Comparison of ENCODE assay signal across 8 mouse cellular contexts in genomic region chr5:125134795-125135468, GRCm38 (mm10). TPM values are rescaled to one million over a fixed set of nuclear protein-coding genes. Genes with fewer than 3 reads are reported as not detected.
DNase-seq lines count a peak whose midpoint lies in the region; ATAC-seq and TF ChIP-seq lines count a peak whose summit lies in the region.

No protein-coding gene starts in this region.

- TF ChIP-seq CTCF in cortical plate, adult 2 months (IDR thresholded peaks at IDR 0.05; ENCODE audit: extremely low read depth, insufficient read depth, low read length) = no peak

- H3K27me3 ChIP-seq in limb, embryonic 12.5 days = no peaks in the 10 kb centered on the region
- H3K27me3 ChIP-seq in midbrain, embryonic 16.5 days (ENCODE audit: control insufficient read depth, insufficient read depth, low read depth, low read length) = no peaks in the 10 kb centered on the region

- DNase-seq in Muller cell, postnatal 12 days (ENCODE audit: inconsistent ontology term) = peak; percentile 98
- DNase-seq in heart, adult 18-20 months = peak; percentile 55 to 82
- peak; percentile 73 for DNase-seq in kidney, adult 11 months
- DNase-seq in thymus, postnatal 36 days = no peak
- DNase-seq in thymus, postnatal 10 days (ENCODE audit: low spot score in 2 of 2) = no peak

- peak; percentile 67 for ATAC-seq in limb, embryonic 12.5 days (ENCODE audit: insufficient number of reproducible peaks, insufficient read depth, low FRiP score, low TSS enrichment, low read depth)
- ATAC-seq in midbrain, embryonic 16.5 days = peak; percentile 40

- WGBS in limb, embryonic 12.5 days = 30% methylated on average over 11 of the region's 11 CpGs
- 12% methylated on average over 11 of the region's 11 CpGs for WGBS in midbrain, embryonic 16.5 days

- no peak for TF ChIP-seq POLR2A in cortical plate, adult 2 months (IDR thresholded peaks at IDR 0.05; ENCODE audit: extremely low read depth, insufficient read depth, low read length)

- H3K9ac ChIP-seq in limb, embryonic 12.5 days (replicated peaks) = no peak overlapping the region
- no peak overlapping the region for H3K9ac ChIP-seq in midbrain, embryonic 16.5 days (ENCODE audit: low read depth, low read length)

- peak overlapping the region; percentile 27 for H3K27ac ChIP-seq in cortical plate, adult 2 months (ENCODE audit: insufficient read depth, low read length)
- peak overlapping the region; percentile 92 for H3K27ac ChIP-seq in limb, embryonic 12.5 days
- H3K27ac ChIP-seq in midbrain, embryonic 16.5 days (ENCODE audit: low read length) = peak overlapping the region; percentile 85

- H3K4me1 ChIP-seq in cortical plate, adult 2 months (ENCODE audit: control insufficient read depth, insufficient read depth, low read length) = peaks cover 58% of the 10 kb centered on the region
- H3K4me1 ChIP-seq in limb, embryonic 12.5 days (replicated peaks) = peaks cover 95% of the 10 kb centered on the region
- peaks cover 66% of the 10 kb centered on the region for H3K4me1 ChIP-seq in midbrain, embryonic 16.5 days (ENCODE audit: control insufficient read depth, insufficient read depth, low read length)

- H3K4me2 ChIP-seq in limb, embryonic 12.5 days = peak overlapping the region; percentile 26
- no peak overlapping the region for H3K4me2 ChIP-seq in midbrain, embryonic 16.5 days (ENCODE audit: low read length)

- no peaks in the 10 kb centered on the region for H3K9me3 ChIP-seq in limb, embryonic 12.5 days
- H3K9me3 ChIP-seq in midbrain, embryonic 16.5 days (replicated peaks; ENCODE audit: control insufficient read depth, low read length, poor library complexity, severe bottlenecking) = no peaks in the 10 kb centered on the region

- H3K36me3 ChIP-seq in limb, embryonic 12.5 days = 0 out of 2 replicates have a peak, but pooled peaks cover 16% of the 10 kb centered on the region
- no peaks in the 10 kb centered on the region for H3K36me3 ChIP-seq in midbrain, embryonic 16.5 days (ENCODE audit: control insufficient read depth, insufficient read depth, low read length)

- H3K4me3 ChIP-seq in cortical plate, adult 2 months (ENCODE audit: insufficient read depth, low read length) = no peak overlapping the region
- H3K4me3 ChIP-seq in limb, embryonic 12.5 days (replicated peaks) = no peak overlapping the region
- no peak overlapping the region for H3K4me3 ChIP-seq in midbrain, embryonic 16.5 days (ENCODE audit: low read depth, low read length)

RNA-seq across cellular contexts. Expression of gene Ncor2, which starts 44.1 kb away (rescaled TPM):
- polyA plus RNA-seq in cortical plate, adult 2 months (2012; rRNA removed) = 74.6 and 76.1 TPM in 2 replicates
- total RNA-seq in heart, adult 18-20 months (2021) = 10 to 100 TPM; 65.9 to 68.9 TPM
- 27.2 and 29.4 TPM in 2 replicates for polyA plus RNA-seq in limb, embryonic 12.5 days (2016; fragmentation: Nextera tagmentation; extraction: Ambion mirVana)
- polyA plus RNA-seq in midbrain, embryonic 16.5 days (2015; fragmentation: Nextera tagmentation; extraction: Ambion mirVana) = 19.9 and 22.9 TPM in 2 replicates

Comparison
In these comparisons a context has a peak if more than half of its experiments do, and no peak if none do; other contexts are left out.
1. DNase-seq: peak in Muller cell, postnatal 12 days (single experiment), heart, adult 18-20 months (2 of 2) and kidney, adult 11 months (single experiment); none in thymus, postnatal 36 days (0 of 2) and thymus, postnatal 10 days (0 of 2).
2. H3K27ac ChIP-seq: peak in every context shown above with its lines; median percentile 92 in limb, embryonic 12.5 days; 85 in midbrain, embryonic 16.5 days; 27 in cortical plate, adult 2 months.